10 mouse cellular contexts compared by ENCODE assay signal in genomic region chr12:35515621-35516020, GRCm38 (mm10).
"Had no signal": no experiment of that assay in that cellular context is flagged by ENCODE, and none has a peak within 500 bp of the region (broad histone marks: within the 10 kb centered on the region; RNA-seq: fewer than 3 reads in every experiment).

No protein-coding gene starts in this region.

- H3K27me3 ChIP-seq: intestine, embryonic 15.5 days; lung, embryonic 15.5 days; midbrain, embryonic 12.5 days; stomach, embryonic 15.5 days had no signal

- H3K4me3 ChIP-seq: intestine, embryonic 15.5 days; left cerebral cortex, adult 2 months; limb, embryonic 10.5 days; lung, embryonic 15.5 days; midbrain, embryonic 12.5 days; stomach, embryonic 15.5 days had no signal

- H3K36me3 ChIP-seq: intestine, embryonic 15.5 days; limb, embryonic 10.5 days; midbrain, embryonic 12.5 days had no signal

- H3K27ac ChIP-seq: intestine, embryonic 15.5 days; left cerebral cortex, adult 2 months; limb, embryonic 10.5 days; lung, embryonic 15.5 days; midbrain, embryonic 12.5 days; stomach, embryonic 15.5 days had no signal

- H3K4me2 ChIP-seq: intestine, embryonic 15.5 days; liver, embryonic 11.5 days; lung, embryonic 15.5 days; midbrain, embryonic 12.5 days; stomach, embryonic 15.5 days had no signal

- H3K9me3 ChIP-seq: intestine, embryonic 15.5 days; limb, embryonic 10.5 days; lung, embryonic 15.5 days; midbrain, embryonic 12.5 days; stomach, embryonic 15.5 days had no signal

- H3K4me1 ChIP-seq: intestine, embryonic 15.5 days; limb, embryonic 10.5 days; midbrain, embryonic 12.5 days; stomach, embryonic 15.5 days had no signal

- H3K9ac ChIP-seq: intestine, embryonic 15.5 days; lung, embryonic 15.5 days; midbrain, embryonic 12.5 days; stomach, embryonic 15.5 days had no signal

- ATAC-seq: intestine, embryonic 15.5 days had no signal

- DNase-seq: lung, postnatal 14 days; right cerebral cortex, postnatal 14 days; thymus, postnatal 4 days had no signal
